Mouse (Mus musculus) gastrocnemius, postnatal 25 days (tissue): ENCODE measurements at regions not wholly inside any gene's neighbourhood (a gene's known extent, or its start where the extent isn't known, plus 50 kb on each side); places are given as distances from the start of the nearest gene placed in this dataset.

Experiments used
- DNase-seq: peaks from one replicate; pipeline ENCODE4 v3.0.0; 2022

DNA sequence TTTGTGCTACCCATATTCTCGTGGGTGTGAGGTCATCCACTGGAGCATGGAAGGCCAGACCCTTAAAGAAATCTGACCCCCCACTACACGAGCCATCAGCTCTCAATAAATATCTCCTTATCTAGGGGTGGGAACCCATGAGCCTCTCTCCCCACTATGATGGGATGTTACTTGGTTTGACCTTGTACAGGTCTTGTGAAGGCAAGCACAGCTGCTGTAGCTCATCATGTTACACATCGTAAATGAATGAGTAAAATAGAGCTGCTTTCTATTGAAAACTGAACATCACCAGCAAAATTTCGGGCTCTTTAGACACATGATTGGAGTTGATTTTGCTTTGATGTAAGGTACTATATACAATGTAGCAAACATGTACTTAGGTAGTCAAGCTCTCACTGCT lies 414.8 kb upstream of the Frg1 start:
- no peak for DNase-seq

DNA sequence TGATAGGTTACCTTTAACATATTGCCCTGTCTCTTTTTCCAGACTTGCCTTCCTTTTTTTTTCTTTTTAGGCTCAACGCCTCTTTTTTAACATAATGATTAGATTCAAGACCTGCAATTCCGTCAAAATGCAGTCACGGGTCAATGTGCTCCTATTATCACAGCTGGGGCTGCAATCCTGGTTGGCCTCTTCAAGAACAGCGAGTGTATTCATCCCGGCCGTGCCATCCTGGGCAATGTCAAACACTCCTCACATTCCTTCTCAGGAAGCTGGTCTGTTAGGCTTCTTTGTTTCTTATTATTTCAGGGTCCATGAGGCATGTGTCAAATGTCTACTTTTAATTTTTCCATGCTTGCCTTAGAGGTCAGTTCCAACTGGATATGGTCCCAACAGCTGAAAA lies 413.5 kb upstream of the Frg1 start:
- DNase-seq: no peak

DNA sequence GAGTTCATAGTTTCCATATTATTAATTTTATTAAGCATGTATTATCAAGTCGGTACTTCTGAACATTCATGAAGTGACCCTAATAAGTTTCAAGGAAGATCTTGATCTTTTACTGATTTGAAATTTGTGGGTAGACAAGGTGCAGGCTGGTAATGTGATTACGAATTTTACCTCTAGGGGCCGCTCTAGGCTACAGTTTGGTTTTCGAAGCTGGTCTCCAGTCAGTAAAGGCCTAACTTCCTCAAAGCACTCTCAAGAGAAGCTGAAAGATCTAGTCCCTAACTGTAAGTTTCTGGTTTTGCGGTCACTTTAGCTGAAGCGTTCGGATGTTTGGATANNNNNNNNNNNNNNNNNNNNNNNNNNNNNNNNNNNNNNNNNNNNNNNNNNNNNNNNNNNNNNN lies 408.1 kb upstream of the Frg1 start:
- peak; percentile 16 for DNase-seq

GRCm38 (mm10) chr8:41823041-41823440 lies 406.2 kb upstream of the Frg1 start:
- DNase-seq: no peak

- no peak for DNase-seq
Measured at GRCm38 (mm10) chr8:41821676-41822075, 404.8 kb upstream of the Frg1 start.

DNA sequence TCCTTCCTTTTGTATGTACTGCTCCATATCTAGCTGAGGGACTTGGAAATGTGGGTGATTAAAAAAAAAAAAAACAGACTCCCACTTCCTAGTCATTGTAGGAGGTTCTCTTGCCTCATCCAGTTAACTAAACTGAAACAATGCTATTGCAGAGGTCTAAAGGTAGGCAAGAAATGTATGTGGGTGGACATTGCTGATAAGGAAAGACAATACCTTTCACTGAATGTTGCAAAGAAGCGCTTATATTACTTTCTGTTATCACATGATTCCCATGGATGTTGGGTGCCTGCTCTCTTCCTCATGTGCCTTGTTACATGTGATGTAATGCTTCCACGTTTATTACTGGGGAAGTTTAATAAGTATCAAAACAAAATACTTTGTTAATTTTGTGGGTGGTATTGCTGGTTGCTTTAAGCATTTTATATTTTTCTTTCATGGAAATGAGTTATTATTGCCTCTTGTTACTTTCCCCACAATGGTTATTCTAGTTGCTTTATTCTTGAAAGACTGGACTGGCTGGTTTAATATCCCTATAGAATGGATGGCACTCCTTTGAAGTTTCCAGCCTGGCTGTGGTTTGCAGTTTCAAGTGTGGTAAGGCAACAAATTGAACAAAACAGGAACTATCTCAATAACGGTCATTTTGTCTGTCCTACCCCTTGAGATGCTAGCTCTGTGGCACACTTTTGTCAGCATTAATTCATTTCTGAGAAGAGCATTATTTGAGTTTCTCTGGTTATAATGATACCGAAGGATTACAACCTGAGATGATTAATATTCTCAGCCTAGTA lies 403.9 kb upstream of the Frg1 start:
- DNase-seq: no peak

DNA sequence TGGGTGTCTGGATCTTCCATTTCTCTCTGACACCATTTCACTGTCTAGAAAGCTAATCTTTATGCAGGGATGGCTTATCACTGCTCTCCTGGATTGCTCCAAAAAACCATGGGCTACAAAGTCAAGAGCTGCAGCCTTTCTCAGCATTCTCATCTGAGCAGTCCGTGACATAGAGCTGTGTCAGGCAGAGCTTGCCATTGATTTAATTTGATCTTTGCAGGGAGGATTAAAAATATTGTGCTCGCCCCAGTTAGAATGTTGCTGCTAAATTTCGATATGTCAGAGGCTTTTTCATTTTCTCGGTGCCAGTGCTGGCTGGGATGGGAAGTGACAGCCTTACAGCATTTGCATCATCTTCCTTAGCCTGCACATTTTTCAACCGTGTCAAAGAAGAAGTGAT lies 401.7 kb upstream of the Frg1 start:
- no peak for DNase-seq

GRCm38 (mm10) chr8:41818079-41818478 lies 401.2 kb upstream of the Frg1 start:
- no peak for DNase-seq

- DNase-seq: no peak
Measured at GRCm38 (mm10) chr8:41815272-41815671, 398.4 kb upstream of the Frg1 start.

- DNase-seq: no peak
Measured at GRCm38 (mm10) chr8:41795625-41796024, 378.8 kb upstream of the Frg1 start.

- DNase-seq: no peak
Measured at GRCm38 (mm10) chr8:41786952-41787861, 370.3 kb upstream of the Frg1 start.

- DNase-seq: no peak
Measured at GRCm38 (mm10) chr8:41785977-41786376, 369.1 kb upstream of the Frg1 start.

- DNase-seq: no peak
Measured at GRCm38 (mm10) chr8:41782837-41783236, 366.0 kb upstream of the Frg1 start.

DNA sequence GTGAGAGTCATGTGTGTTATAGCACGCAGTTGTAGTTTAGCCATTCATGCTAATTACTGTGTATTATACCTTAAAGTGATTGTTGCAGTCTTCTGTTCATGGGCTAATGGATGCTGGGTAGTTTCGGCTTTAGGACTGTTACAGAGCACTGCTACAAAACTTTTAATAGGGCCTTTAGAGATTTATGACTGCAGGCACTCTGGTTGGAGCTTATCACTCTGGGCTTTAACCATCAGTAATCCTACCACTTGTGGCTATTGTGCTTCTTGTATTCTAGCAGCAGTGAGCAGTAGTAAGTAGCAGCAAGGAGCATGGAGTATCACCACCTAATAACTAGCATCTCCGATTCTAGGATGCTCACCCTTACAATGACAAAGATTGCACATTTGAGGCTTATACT lies 362.6 kb upstream of the Frg1 start:
- no peak for DNase-seq

- no peak for DNase-seq
Measured at GRCm38 (mm10) chr8:41771729-41772128, 354.9 kb upstream of the Frg1 start.

GRCm38 (mm10) chr8:41753481-41753880 lies 336.6 kb upstream of the Frg1 start:
- DNase-seq: no peak

DNA sequence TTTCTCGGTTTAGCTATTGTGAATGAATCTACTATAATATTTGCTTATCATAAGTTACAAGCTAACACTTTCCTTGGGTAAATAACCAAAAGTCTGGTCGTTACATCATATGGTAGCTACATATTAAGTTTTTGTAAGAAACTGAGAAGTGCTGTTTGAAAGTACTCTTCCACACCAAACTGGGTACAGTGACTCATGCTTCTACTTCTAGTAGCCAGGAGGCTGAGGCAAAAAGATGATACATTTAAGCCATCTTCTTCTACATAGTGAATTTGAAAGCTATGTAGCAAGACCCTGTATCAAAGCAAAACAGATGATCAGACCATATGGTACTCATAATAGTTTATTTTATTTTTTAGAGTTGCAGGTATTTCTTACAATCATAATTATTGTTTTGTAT lies 335.8 kb upstream of the Frg1 start:
- no peak for DNase-seq

GRCm38 (mm10) chr8:41747024-41747423 lies 330.1 kb upstream of the Frg1 start:
- no peak for DNase-seq

- no peak for DNase-seq
Measured at GRCm38 (mm10) chr8:41742796-41743670, 326.2 kb upstream of the Frg1 start.

GRCm38 (mm10) chr8:41717002-41717401 lies 300.1 kb upstream of the Frg1 start:
- no peak for DNase-seq

DNA sequence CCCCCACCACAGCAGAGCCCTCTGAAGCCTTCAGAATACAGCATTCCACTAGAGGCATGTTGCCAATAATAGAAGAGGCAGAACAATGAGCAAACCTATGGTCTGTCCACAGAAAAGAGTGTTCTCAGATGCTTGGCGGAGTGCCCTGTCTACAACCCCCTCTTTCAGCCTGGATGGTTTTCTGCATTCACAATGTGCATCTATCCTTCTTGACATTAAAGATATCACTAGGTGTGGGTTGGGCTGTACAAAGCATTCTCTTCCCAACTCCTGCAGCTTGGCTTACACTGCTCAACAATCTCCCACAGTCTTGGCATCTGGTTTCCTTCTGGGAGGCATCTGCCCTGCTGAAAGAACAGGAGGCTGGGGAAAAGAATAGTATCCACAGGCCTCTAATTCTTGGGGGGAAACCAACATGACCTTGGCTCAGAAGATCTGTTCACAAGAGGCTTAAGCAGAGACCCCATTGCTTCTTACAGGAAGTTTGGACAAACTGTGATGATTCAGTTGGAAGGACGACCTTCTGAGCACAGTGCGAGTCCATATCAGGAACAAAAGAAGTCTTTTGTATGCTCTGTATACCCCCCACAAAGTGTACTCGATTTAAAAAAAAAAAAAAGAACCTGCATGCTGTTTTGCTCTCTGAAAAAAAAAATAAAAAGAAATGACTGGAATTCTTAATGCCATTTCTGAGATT lies 296.9 kb upstream of the Frg1 start:
- DNase-seq: no peak
